Mouse (Mus musculus): ENCODE data around the gene Slc25a35.

- TF ChIP-seq CTCF (conservative IDR thresholded peaks at IDR 0.05; ENCODE audit: insufficient read depth, insufficient read length, low read depth, low read length) = no peak
- TF ChIP-seq POLR2A (IDR thresholded peaks at IDR 0.05; ENCODE audit: low read depth, low read length) = no peak
Observed at GRCm38 (mm10) chr11:68968752-68969151, 821 bp downstream of the Slc25a35 start.
